Mouse (Mus musculus) heart, adult 18-20 months (tissue): Measurements from ENCODE around the gene Slc35f6. TPM values are rescaled to one million over a fixed set of nuclear protein-coding genes. Genes with fewer than 3 reads are reported as not detected.

Experiments
- DNase-seq, 2 experiments: peaks; one replicate each; pipeline ENCODE4 v3.0.0; 2021 to 2022; ENCODE audit warnings: mixed read lengths in 1 of 2
- long read RNA-seq, 2 experiments: library from polyadenylated mRNA; stranded (forward); transcript quantifications; one replicate each; pipeline ENCODE4 v2.0.0; 2021
- total RNA-seq, 2 experiments: library from RNA; stranded (reverse); gene quantifications; 2 replicates each; pipeline ENCODE4 v1.2.3; 2021

The Slc35f6 gene
- 10 to 100 TPM; 44.7 to 51.8 TPM for total RNA-seq
- long read RNA-seq, experiment 1, transcript Slc35f6-201 (6 exons, 3,088 nt), result major isoform, 47 of 55 reads
- long read RNA-seq, experiment 1, partial matches to known transcripts, result 1 of 55 reads
- long read RNA-seq, experiment 1, other reads (novel, unspliced or antisense), result 7 of 55 reads
- long read RNA-seq, experiment 2, transcript Slc35f6-201 (6 exons, 3,088 nt), result major isoform, 37 of 43 reads
- long read RNA-seq, experiment 2, partial matches to known transcripts, result 4 of 43 reads
- long read RNA-seq, experiment 2, other reads (novel, unspliced or antisense), result 2 of 43 reads

DNA sequence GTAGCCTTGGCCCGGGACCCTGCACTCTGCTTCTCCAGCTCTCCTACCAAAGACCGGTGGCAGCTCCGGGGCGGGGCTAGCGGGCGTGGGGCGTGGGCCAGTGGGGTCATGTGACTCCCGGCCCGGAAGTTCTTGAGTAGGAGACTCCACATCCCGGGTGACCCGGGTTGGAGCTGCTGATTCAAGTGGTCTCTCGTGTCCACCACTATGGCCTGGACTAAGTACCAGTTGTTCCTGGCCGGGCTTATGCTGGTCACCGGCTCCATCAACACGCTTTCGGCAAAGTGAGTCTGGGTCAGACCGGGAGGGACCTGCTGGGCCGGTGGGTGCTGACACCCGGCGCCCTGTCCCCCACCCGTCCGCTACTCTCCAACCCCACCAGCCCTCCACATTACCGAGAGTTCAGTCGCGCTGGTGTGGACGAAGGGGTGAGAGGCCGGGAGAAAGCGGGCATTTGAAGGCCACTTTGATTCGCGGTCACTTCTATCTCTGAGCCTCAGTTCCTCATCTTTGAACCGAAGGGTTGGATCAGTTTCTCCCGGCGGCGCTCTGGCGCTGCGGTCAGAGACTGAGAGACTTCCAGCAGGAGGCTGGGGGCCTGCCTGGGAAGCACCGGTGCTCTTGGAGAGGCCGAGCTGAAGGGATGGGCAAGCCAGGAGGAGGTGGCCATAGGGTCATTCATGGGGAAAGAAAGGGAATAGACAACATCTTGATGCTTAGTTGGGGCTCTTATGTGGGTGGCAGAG is at the start of gene Slc35f6:
Gene Slc35f6, plus strand, starts transcription at position 119 of the 746 bp plus-strand sequence.
- peak; percentile 96 to 97 for DNase-seq

DNA sequence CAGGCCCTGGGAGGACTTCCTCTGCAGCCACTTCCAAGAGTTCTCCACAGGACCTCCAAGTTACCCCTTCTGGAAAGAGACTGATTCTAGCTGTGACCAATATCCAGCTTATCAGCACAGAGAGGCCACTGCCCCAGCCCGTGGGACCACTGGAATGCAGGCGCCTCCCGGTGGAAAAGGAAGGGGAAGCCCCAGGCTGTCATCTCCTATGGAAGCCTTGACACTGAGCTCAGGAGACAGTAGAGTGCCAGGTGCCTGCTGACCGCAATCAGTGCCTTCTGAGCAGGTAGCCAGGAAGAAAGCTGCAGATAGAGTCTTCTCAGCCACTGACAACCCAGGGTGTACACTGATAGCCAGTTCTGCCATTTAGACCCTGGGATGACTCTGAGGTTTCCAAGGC is 46.3 kb upstream of the Slc35f6 start:
- DNase-seq, result peak in 1 of 2 experiments; percentile 18

DNA sequence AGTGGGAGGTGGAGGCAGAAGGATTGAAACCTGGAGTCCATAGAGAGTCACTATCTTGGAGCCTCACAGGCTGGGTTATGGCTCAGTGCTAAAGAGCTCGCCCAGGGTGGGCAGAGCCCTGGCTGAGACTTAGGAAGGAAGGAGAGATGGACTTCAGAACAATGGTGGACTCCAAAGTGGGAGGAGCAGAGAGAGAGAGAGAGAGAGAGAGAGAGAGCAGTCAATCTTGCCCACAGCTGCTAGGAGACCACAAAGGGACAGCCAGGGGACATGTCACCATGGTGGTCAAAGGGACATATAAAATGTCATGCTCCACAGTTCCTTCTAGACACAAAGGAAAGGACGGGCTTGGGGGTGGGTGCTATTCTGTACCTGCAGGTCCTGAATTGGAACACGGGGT is 44.5 kb upstream of the Slc35f6 start:
- DNase-seq, result no peak

DNA sequence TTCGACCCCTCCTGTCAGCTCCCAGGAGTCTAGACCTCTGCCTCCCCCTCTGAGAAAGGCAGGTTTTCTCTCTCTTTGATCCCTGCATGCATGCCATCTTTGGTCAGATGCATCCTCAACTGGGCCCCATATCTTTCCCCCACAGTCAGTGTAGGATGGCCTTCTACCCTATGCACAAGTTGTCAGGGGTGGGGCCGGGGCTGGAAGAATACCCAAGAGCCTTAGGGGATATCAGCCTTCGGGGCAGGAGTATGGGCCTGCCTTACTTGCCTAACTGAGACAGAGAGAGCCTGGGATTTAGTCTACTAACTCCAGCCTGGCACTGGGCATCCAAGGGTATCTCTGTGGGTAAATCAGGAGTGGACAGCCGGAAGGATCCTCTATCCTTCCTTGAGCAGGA is 43.8 kb upstream of the Slc35f6 start:
- DNase-seq, result no peak

DNA sequence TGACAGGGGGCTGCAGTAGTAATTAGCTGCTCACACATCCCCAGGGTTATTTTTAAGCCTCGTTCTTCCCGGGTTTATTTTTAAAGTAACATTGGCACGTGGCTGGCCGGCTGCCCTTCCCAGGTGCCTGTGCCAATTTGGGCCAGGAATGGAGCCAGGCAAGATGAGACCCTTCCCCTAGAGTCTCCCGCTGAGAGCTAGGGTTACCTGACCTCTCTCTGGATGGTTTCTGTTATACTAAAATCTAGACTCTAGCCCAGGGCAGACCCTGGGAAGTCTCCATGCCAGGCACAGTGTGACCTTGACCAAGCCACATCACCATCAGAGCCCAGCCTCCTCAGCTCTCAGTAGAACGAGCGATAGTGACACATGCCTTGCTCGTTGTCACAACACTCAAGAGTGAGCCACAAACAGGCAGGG is 43.0 kb upstream of the Slc35f6 start:
- DNase-seq, result peak; percentile 59 to 78

DNA sequence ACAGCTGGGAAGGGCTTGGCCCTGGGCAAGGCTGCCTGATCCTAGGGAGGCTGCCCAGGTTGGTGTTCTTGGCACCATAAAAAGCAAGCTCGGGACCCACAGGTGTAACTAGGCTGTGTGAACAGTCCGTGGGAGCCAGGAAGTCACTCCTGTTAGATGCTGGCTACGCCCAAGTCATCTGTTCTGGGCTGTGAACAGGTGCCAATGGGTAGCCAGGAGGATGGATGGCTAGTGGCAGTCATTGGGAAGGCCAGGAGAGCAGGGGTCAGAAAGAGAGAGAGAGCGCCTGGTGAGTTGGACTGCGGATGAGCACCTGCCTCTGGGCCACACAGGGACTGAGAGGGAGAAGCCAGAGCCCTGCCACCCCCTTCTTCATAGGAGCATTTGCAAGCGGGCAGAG is 42.1 kb upstream of the Slc35f6 start:
- no peak for DNase-seq

DNA sequence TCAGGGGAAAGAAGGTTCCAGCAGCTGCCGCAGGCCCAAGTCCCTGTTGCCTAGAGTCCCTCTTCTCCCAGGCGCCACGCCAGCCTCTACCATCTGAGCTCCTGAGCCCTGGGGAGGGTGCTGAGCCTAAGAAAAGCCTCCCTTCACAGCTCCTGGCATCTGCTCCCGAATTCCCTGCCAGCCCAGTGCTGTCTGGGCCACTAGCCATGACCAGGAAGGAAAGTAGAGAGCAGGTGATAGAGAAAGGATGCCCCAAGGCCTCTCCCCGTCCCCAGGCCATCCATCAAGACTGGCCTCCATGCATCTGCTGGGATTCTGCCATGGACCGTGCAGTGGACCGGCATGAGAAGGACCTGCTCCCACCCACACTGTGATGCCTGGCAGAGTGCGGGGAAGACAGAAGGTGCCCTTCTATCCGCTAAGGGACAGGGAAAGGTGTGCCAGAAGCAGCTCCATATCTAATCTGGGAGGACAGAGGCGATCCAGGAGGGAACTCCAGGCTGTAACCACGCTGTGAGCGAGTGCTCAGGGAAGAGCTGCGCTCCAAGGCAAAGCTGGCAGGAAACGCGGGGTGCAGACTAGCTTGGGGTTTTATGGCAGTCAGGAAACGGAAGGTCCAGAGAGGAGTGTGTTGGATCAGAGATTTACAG is 41.2 kb upstream of the Slc35f6 start:
- peak; percentile 79 to 88 for DNase-seq

DNA sequence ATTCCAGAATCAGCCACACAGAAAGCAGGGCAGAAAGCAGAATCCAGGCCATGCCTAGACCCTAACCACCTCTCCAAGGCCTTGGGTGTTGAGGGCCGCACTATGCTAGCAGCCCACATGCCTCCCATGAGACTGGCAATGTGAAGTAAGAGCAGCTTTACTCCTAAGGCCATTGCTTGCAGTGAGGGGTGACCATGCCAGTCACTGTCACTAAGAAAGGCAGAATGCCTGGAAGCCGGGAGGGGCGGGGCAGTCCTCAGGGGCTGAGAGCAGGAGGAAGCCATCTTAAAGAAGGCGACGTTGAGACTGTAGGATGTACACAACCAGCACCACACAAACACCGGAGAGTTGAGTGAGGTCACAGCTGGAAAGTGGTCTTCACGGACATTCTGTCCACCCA is 38.6 kb upstream of the Slc35f6 start:
- DNase-seq, result no peak

DNA sequence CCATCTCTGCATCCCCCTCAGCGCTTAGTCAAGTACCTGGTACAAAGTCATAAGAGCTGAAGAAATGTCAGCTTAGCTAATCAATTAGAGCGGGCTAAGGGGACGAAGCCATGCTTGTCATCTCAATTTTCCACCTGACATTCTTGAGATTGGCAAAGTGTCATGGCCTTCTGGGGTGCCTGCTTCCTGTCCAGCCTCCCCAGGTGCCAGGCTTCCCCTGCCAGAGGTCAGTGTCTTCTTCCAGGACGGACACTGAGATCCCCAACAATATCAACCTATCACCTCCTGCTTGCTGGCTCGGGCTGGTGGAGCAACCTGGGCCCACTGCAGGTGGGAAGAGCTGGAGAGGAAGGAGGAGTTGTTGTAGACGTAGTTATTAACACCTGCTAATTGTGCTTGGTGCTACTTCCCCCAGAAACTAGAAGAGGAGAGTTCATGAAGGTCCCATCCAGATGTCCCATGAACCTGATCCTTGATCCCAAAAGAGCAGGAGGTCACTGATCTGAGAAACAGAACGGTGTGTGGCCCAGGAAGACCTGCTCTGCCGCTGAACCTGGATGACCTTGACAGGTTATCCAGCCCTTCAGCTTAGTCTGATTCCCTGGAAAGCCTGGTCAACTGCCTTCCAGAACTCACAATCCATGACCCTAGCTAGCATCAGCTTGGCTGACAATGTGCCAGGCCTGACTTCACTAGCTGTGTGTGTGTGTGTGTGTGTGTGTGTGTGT is 37.7 kb upstream of the Slc35f6 start:
- DNase-seq, result no peak

DNA sequence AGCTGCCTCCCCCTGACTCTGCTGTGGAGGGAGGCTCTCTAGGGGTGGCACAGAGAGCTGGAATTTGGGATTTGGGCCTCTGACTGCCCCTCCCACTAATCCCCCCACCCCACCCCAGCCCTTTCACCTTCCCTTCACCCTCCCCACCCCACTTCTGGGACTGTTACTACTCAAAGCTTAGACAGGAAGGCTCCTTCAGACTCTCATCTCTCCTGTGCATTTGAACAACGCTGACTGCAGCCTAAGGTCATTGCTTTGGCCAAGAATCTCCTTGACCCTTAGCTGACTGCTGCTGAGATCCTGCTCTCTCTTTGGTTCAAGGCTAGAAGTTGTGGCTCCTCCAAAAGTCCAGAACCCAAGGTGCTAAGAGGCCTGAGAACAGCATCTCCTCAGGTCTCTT is 36.6 kb upstream of the Slc35f6 start:
- DNase-seq, result no peak

DNA sequence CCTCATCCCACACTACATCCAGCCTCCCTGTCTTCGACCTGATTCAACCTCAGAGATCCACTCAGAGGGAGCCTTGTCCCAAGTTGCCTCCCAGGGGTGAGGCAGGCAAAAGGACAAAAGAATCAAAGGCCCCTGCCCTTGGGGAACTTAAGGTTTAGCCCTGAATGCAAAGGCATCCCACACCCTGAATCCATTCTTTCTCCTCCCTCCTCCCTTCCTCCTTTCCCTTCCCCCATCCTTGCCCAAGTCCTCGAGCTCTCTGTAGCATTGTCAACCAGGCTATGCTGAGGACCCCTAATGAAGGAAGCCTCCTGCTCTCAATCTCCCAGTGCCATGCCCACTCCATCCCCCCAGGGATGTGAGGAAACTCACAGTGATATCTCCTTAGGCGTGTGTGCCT is 36.0 kb upstream of the Slc35f6 start:
- no peak for DNase-seq

DNA sequence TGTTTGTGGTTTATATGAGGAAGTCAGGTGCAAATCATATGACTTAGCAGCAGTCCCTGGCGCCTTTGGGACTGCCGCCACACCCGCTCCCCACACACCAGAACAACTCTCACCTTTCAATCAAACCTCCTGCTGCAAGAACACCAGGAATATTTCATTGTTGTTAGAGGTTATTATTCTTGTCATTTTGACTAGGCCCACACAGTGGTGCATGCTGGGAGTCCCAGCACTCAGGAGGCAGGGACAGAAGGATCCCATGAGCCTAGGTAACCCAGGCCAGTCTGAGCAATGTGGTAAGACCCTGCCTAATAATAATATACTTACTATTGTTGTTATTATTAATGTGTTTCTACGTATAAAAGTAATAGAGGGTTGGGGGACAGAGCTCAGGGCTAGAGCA is 35.2 kb upstream of the Slc35f6 start:
- DNase-seq, result no peak

DNA sequence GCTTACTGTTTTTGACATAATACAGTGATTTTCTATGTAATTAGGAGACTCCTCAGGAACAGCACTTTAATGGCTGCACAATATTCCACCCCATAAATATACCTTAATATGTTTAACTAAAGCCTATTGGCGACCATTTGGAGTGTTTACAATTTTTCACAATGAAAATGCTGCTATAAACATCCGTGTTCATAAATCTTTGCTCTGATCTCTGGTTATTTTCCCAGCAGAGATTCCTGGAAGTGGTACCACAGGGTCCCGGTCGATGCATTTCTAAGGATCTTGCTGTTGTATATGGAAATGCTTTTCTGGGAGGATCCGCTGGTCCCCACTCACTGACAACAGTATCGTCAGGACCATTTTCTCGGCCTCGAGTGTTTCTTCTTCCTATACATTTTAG is 34.5 kb upstream of the Slc35f6 start:
- DNase-seq, result no peak

DNA sequence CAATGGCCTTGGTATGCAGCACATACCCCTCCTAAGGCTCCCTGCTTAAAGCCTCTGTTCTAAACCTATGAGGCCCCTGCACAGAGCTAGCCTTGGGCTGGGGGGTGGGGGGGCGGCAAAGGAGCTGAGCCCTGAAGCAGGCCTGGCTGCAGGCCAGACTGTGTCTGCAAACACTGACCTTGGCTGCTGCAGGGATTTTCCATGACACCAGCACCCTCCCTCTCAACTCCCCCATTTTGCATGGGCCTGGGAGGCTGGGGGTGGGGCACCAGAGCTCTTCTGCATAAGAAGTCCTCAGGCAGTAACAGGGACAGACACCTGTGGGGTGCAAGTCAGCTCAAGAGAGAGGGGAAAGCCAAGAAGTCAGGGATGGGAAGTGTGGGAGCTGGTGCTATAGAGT is 33.5 kb upstream of the Slc35f6 start:
- DNase-seq, result peak; percentile 80 to 81

DNA sequence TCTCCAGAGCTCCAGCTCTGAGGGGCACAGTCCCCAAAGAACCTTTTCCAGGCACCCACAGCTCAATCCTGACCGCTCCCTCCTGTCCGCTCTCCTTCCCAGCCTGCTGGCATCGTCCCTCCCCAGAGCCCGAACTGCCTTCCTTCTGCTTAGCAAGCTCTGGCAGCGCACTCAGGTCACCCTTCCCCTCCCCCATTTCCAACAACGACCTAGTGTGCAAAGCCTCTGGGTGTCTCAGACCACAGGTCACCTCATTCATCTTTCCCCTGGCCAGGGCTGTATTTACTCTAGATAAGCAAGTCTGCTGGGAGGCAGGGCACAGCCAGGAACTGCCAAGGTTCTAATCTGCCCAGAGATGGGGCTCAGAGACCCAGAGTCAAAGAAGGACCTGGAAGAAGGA is 32.3 kb upstream of the Slc35f6 start:
- DNase-seq, result peak; percentile 50 to 69

DNA sequence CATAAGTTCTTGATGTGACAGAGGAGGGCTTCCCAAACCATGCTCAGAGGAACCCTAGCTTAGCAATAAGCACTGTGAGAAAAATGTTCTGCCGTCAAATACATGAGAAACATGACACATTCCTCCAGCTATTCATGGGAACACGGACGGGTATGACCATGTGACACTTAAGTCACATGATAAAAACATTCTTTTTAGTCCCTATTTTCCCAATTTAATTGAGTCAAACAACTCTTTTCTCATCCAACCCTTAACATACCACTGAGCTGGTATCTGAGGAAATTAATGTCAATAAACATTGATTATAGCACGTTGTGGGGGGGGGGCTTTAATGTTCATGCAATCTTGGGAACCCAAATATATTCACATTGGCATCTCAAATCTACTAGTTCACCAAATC is 31.9 kb upstream of the Slc35f6 start:
- no peak for DNase-seq

DNA sequence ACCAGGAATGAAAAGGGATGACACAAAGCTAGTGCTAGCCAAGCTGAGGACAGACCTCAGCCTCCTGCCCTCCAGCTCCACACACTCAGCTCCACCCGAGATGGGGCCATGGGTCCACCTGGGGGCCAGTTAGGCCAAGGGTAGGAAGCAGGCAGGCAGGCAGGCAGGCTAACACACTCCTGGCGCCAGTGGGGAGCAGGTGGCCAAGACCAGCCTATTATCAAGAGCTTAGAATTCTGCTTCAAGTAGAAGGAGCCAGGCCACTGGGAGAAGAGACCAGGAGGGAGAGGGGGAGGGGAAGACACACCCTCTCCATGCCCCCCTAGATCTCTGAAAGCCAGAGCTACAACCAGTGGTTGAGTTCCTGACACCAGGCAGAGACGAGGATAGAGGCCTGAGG is 31.1 kb upstream of the Slc35f6 start:
- no peak for DNase-seq

DNA sequence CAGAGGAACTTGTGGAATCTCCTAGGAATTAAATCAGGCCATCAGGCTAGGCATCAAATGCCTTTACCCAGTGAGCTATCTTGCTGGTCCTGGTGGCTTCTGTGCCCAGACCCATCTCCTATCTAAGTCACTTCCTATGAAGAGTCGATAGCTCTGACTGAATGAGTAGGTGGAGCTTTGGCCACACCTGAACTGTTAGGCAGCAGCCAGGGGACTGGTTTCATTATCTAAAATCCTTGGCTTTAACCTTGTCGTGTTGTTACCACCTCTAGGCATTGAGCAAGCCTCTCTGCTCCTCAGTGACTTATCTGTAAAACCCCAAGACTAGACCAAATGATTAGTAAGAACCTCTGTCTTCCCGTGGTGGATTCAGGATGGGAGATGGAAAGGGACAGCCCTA is 30.4 kb upstream of the Slc35f6 start:
- DNase-seq, result no peak

DNA sequence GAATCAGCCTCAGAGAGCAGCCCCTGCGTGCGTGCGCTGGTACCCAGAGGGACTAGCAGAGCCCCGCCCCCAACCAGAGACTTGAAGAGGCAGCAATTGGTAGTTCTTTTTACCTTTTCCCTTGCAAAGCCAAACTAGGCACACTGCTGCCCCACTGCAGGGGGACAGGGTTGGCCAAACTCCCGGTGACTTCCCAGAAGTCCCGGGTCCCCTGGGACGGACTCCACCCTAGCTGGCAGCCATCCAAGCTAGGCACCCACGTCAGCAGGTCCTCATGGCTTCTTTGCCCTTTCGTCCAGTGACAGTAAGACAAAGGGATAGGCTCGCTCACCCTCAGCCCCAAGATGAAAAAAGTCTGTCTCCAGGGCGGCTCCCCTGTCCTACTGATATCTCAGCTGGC is 29.9 kb upstream of the Slc35f6 start:
- DNase-seq, result peak; percentile 77 to 80

DNA sequence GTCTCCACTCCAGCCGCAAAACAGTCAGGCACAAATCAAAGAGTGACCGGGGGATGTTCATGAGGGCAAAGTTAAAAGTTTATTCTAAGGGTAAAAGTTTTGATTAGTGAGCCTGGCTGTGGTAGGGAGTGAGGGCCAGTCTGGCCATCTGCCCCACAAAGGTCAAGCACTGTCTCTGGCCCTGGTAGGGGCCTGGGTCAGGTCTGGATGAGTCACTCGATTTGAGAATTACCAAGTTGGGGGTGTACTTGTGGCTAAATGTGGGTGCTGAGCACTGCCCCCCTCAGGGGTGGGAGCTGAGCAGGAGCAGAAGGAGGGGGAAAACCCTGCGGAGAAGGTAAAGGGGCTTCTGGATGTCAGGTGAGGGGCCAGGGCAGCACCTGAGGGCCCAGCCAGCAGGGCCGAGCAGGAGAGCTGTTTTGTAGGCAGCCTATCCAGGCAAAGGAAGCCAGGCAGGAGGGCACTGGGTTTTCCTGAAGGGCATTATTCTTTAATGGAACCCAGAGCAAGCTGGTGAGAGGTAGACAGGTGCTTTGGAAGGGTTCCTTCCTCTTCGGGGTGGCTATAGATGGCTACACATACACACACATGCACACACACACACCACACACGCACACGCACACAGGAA is 29.2 kb upstream of the Slc35f6 start:
- no peak for DNase-seq

DNA sequence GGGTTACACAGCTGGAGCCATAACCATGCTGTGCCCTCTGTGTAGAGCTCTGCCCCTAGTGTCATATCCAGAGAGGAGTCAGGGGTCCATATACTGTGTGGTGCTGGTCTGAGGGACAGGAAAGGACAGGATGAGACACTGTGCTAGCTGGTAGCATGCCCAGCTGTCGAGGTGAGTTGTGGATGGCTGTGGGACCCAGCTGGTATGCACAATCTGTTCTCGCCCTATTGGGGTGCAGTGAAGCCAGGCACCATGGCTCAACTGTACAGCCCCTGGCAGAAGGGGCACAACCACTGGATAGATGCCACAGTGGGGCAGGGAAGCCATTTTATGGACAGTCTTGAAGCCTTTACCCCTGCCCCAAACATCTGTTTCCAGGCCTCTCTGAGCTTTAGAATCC is 28.5 kb upstream of the Slc35f6 start:
- no peak for DNase-seq

DNA sequence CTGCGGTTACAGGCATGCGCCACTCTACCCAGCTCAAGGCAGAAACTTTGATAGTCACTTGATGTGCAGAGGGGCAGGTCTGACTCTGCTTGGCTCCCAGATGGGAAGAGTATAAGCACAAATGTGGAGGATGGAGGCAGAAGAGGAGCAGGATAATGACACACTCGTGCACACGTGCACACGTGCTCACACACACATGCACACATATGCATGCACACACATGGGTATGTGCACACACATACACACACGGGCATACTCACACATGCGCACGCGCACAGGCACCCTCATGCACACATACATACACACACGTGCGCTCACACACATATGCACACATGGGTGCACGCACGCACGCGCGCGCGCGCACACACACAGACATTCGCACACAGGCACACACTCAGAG is 27.2 kb upstream of the Slc35f6 start:
- no peak for DNase-seq
